Mouse (Mus musculus) liver, embryonic 16.5 days (tissue): Measurements from ENCODE around the gene Col19a1. TPM values are rescaled to one million over a fixed set of nuclear protein-coding genes. Genes with fewer than 3 reads are reported as not detected.

ENCODE experiments used
- ATAC-seq: fragments of 200-750 bp; cut with Nextera tagmentation; 2 replicates; pipeline ENCODE4 v1.8.0; 2017; ENCODE audit warnings: low read depth, mild to moderate bottlenecking, moderate number of reproducible peaks, moderate library complexity
- H3K27ac ChIP-seq: fragments of 300-500 bp; sonication (generic); 2 replicates; pipeline ENCODE4 v1.5.1; 2014; ENCODE audit warnings: mild to moderate bottlenecking, low read length
- H3K27me3 ChIP-seq: fragments of 300-500 bp; sonication (generic); 2 replicates; pipeline ENCODE4 v1.6.1; 2014; ENCODE audit warnings: low read depth, low read length, mixed read lengths; ENCODE audit not compliant: control insufficient read depth, insufficient read depth
- H3K36me3 ChIP-seq: fragments of 300-500 bp; sonication (generic); 2 replicates; pipeline ENCODE4 v1.6.1; 2014; ENCODE audit warnings: mild to moderate bottlenecking; ENCODE audit not compliant: control insufficient read depth, insufficient read depth
- H3K4me1 ChIP-seq: fragments of 300-500 bp; sonication (generic); 2 replicates; pipeline ENCODE4 v1.6.1; 2014; ENCODE audit warnings: low read depth, low read length, mixed read lengths; ENCODE audit not compliant: control insufficient read depth
- H3K4me2 ChIP-seq: fragments of 300-500 bp; sonication (generic); 2 replicates; pipeline ENCODE4 v1.6.1; 2014; ENCODE audit warnings: low read depth, low read length, mixed read lengths
- H3K4me3 ChIP-seq: fragments of 300-500 bp; sonication (generic); 2 replicates; pipeline ENCODE4 v1.5.1; 2014; ENCODE audit warnings: low read depth, mild to moderate bottlenecking, low read length
- H3K9ac ChIP-seq: fragments of 300-500 bp; sonication (generic); 2 replicates; pipeline ENCODE4 v1.6.1; 2014; ENCODE audit warnings: low read depth, low read length
- H3K9me3 ChIP-seq: fragments of 300-500 bp; sonication (generic); replicated peaks from 2 replicates; pipeline ENCODE4 v1.6.1; 2016; ENCODE audit warnings: low read length; ENCODE audit not compliant: control insufficient read depth
- WGBS: fragments of 180-500 bp; shearing (Covaris S2); extraction: QIAGEN DNeasy Blood & Tissue Kit; methylation state at CpG from one replicate; pipeline ENCODE4 v1.1.7; 2014; ENCODE audit not compliant: insufficient replicate concordance; 5-methylcytosine and 5-hydroxymethylcytosine counted together
- polyA plus RNA-seq: library from polyadenylated mRNA; unstranded; fragments of >200 nt; fragmentation: Nextera tagmentation; extraction: Ambion mirVana; gene quantifications from 2 replicates; pipeline ENCODE4 v1.2.1, GENCODE M21; 2015

The Col19a1 gene
- polyA plus RNA-seq, 1 experiment from 2014 or later, result 0.09 TPM

DNA sequence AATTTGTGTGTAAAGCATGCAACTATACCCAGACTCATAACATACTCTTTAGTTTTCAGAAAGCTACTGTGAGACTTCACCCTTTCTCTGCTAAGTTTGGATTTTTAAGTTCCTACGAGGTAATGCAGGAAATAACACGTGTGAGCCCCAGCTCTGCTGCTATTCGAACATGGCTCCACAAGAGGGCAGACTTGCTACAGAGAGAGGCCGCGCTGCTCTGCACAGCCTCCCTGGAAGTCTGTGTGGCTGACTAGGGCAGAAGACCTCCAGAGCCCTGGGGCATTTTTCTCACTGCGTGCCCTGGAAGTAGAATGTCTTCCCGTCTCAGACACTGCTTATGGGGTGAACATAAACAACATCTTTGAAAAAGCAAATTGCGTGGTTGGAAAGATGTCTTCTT is 284.6 kb downstream of the Col19a1 start:
- no peak overlapping the region for H3K4me2 ChIP-seq
- no peaks in the 10 kb centered on the region for H3K36me3 ChIP-seq
- no peak overlapping the region for H3K9ac ChIP-seq
- H3K9me3 ChIP-seq, result no peaks in the 10 kb centered on the region
- no peak overlapping the region for H3K27ac ChIP-seq
- no peaks in the 10 kb centered on the region for H3K27me3 ChIP-seq
- 13% methylated on average over 8 of the region's 8 CpGs for WGBS
- no peak overlapping the region for H3K4me3 ChIP-seq
- ATAC-seq, result no peak
- H3K4me1 ChIP-seq, result no peaks in the 10 kb centered on the region

DNA sequence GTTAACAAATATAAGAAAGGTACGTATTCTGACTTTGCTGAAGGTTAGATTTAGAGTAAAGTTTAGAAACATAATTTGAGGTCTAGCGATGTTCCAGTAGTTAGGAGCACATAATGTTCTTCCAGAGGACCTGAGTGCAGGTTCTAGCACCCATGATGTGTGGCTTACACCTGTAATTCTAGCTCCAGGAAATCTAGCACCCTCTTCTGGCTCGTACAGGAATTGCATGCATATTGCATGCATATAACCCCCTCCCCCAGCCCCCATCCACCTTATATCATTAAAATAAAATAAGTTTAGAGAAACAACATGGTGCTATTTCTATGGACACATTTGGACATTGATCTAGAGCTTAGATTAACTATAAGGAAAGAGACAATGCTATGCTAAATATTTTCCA is 286.6 kb downstream of the Col19a1 start:
- 65% methylated on average over 3 of the region's 3 CpGs for WGBS
- H3K4me3 ChIP-seq, result no peak overlapping the region
- H3K27ac ChIP-seq, result no peak overlapping the region
- H3K4me2 ChIP-seq, result no peak overlapping the region
- H3K9me3 ChIP-seq, result no peaks in the 10 kb centered on the region
- no peak for ATAC-seq
- H3K4me1 ChIP-seq, result no peaks in the 10 kb centered on the region
- H3K9ac ChIP-seq, result no peak overlapping the region
- no peaks in the 10 kb centered on the region for H3K27me3 ChIP-seq
- H3K36me3 ChIP-seq, result no peaks in the 10 kb centered on the region

DNA sequence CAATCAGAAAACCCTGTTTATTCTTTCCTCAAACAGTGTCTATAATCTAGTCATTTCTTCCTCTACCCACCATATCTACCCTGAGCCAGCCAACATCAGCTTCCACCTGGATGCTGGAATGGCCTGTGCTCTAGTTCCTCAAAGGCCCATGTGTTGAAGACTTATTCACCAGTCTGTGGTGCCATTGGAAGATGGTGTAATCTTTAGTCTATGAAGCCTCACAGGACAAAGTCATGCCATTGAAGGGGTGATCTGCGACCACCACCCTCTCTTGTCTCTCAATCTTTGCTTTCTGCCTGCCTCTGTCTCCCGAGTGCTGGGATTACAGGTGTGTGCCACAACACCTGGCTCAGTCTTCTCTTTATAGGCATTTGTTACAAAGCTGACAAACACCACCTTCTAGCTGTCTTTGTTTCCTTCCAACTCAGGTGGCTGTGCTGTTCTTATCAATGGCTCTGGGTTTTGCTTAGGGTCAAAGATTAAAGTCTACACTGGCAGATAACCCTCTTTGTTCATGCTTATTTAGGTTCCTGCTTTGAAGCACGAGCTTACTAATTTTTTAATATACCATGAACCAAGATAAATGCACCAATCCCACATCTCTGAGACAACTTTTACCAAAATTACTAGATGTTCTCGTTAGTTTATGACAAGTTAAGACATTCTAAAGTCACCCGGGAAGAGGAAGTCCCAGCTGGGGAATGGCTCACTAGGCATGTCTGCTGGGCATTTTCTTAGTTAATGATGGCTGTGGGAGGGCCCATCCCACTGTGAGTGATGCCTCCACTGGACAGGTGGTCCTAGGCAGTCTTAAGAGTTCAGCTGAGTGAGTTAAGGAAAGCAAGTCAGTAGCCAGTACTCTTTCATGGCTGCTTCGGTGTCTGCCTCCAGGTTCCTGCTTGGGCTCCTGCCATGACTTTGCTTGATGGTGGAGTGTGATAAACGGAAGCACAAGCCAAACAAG is 292.0 kb downstream of the Col19a1 start:
- no peaks in the 10 kb centered on the region for H3K36me3 ChIP-seq
- no peaks in the 10 kb centered on the region for H3K4me1 ChIP-seq
- no peaks in the 10 kb centered on the region for H3K9me3 ChIP-seq
- H3K9ac ChIP-seq, result no peak overlapping the region
- no peaks in the 10 kb centered on the region for H3K27me3 ChIP-seq
- no peak for ATAC-seq
- no peak overlapping the region for H3K4me2 ChIP-seq
- no peak overlapping the region for H3K27ac ChIP-seq
- 56% methylated on average over 7 of the region's 7 CpGs for WGBS
- H3K4me3 ChIP-seq, result no peak overlapping the region

DNA sequence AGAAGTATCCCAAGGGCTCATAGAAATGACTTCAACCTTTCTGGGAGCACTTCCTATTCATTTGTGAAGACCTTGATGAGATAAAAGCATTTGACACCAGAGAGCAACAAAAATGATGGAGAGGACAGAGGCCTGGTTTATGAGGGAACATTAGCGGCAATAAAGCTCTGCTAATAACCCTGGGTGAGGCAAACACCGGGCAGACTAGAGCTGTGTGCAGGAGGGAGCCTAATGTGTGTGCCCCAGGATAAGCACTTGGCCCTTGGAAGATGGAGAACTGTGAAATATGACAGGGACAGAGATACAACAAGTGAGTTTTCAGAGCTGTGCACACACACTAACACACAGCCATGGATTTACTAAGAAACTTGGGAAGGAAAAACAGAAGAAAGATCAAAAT is 294.8 kb downstream of the Col19a1 start:
- H3K4me1 ChIP-seq, result no peaks in the 10 kb centered on the region
- H3K27me3 ChIP-seq, result no peaks in the 10 kb centered on the region
- no peak overlapping the region for H3K4me3 ChIP-seq
- no peaks in the 10 kb centered on the region for H3K36me3 ChIP-seq
- no peak for ATAC-seq
- H3K27ac ChIP-seq, result no peak overlapping the region
- H3K9ac ChIP-seq, result no peak overlapping the region
- H3K4me2 ChIP-seq, result no peak overlapping the region
- no peaks in the 10 kb centered on the region for H3K9me3 ChIP-seq
- 50% methylated on average over 2 of the region's 2 CpGs for WGBS

DNA sequence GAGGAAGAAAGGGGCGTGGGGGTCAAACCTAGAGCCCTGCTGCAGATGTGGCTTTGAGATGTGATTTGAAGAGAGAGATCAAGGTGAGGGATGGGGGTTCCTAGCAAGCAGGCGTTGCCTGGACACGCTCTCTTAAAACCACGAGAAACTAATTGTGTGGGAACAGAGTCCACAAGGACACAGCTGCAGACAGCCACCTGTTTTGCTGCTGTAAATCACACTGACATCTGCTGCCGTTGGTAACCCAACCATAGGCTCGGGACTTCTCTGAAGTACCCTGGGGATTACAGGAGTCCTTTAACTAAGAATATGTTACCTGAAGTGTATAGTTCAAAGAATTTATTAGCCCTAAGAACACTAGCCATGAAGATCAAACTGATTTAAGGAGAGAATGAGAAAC is 300.9 kb downstream of the Col19a1 start:
- 23% methylated on average over 6 of the region's 6 CpGs for WGBS
- no peaks in the 10 kb centered on the region for H3K4me1 ChIP-seq
- H3K4me3 ChIP-seq, result no peak overlapping the region
- ATAC-seq, result no peak
- no peaks in the 10 kb centered on the region for H3K27me3 ChIP-seq
- H3K9ac ChIP-seq, result no peak overlapping the region
- no peak overlapping the region for H3K4me2 ChIP-seq
- H3K36me3 ChIP-seq, result no peaks in the 10 kb centered on the region
- no peaks in the 10 kb centered on the region for H3K9me3 ChIP-seq
- H3K27ac ChIP-seq, result no peak overlapping the region

DNA sequence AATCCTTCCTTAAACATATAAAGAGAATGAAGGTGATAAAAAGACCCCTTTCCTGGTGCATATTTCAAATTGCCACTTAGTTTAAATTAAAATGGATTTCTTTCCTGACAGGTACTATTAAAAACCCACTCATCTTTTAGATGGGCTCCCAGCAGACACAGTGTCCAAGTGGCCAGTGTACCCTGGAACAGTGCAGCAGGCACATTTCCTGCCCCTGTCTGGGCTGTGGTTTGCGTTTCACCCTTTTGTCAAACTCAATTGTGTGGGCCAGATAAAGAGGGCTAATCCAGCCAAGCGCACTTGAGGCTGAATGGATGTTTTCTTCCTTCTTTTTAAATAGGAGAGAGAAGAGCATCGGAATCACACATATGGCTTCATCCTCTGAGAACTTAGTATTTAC is 320.2 kb downstream of the Col19a1 start:
- Histone ChIP-seq H3K4me1 (no peaks in the 10 kb centered on the region), H3K4me3 (no peak overlapping the region), H3K36me3 (no peaks in the 10 kb centered on the region), H3K9me3 (no peaks in the 10 kb centered on the region), H3K27me3 (no peaks in the 10 kb centered on the region), H3K27ac (no peak overlapping the region), H3K4me2 (no peak overlapping the region), H3K9ac (no peak overlapping the region)
- no peak for ATAC-seq
- WGBS, result 34% methylated on average over 3 of the region's 3 CpGs

DNA sequence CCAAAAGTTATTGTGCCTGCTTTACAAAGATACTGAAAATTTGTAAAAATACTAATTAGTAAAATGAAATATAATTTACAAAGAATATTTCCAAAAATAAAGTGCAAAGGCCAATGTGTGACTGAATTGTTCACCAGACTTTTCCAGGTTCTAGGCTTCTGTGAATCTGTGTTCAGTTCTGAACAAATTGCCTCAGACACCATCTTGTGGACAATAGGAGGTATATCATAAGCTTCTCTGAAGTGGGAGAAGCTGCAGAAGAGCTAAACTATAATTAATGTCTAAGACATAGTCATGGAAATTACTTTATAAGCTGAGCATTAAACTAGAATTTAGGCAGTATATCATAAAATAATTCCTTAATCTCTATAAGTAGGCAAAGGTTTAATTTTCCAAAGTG is 326.1 kb downstream of the Col19a1 start:
- no peaks in the 10 kb centered on the region for H3K36me3 ChIP-seq
- no peaks in the 10 kb centered on the region for H3K4me1 ChIP-seq
- H3K27me3 ChIP-seq, result no peaks in the 10 kb centered on the region
- no peak overlapping the region for H3K4me2 ChIP-seq
- no peak overlapping the region for H3K27ac ChIP-seq
- ATAC-seq, result no peak
- no peak overlapping the region for H3K9ac ChIP-seq
- no peak overlapping the region for H3K4me3 ChIP-seq
- no peaks in the 10 kb centered on the region for H3K9me3 ChIP-seq

DNA sequence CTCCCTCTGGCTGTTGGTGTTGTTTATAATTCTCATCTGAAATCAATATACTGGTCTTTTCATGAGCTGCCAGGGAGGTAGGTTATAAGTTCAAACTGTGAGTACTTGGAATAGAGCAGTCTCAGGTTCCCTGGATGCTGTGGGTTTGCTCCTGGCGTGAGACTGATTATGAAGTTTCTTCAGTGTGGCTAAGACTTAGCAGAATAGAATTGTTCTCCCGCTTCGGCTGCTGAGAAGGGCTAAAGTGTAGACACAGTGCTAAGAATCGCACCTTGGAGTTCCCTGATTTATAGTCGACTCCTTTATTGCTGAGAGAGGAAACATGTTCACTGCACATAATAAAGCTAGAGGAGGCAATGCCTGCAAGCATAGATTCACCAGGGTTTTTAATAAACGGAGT is 327.9 kb downstream of the Col19a1 start:
- Histone ChIP-seq H3K9ac (no peak overlapping the region), H3K27me3 (no peaks in the 10 kb centered on the region), H3K4me3 (no peak overlapping the region), H3K9me3 (no peaks in the 10 kb centered on the region), H3K27ac (no peak overlapping the region), H3K4me2 (no peak overlapping the region), H3K4me1 (no peaks in the 10 kb centered on the region), H3K36me3 (no peaks in the 10 kb centered on the region)
- no peak for ATAC-seq
- WGBS, result 46% methylated on average over 6 of the region's 6 CpGs

DNA sequence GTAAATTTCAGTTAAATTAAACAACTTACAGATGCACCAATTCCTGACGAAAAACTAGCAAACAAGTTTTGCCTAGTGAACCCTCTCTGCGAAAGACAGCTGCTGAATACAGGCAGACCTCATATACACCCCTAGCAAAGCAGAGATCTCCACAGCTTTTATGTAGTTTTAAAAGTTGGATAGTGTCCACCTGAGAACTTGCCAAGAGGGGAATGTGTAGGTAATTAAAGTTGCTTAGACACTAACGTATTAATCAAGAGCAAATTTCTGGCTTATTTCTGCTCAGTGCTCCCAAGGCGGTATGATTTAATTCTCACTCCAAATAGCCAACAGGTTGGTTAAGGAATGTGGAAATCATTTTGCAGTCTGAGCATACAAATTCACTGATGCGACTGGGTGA is 329.3 kb downstream of the Col19a1 start:
- H3K9ac ChIP-seq, result no peak overlapping the region
- H3K9me3 ChIP-seq, result no peaks in the 10 kb centered on the region
- H3K27me3 ChIP-seq, result no peaks in the 10 kb centered on the region
- no peak overlapping the region for H3K4me2 ChIP-seq
- H3K36me3 ChIP-seq, result no peaks in the 10 kb centered on the region
- no peak overlapping the region for H3K4me3 ChIP-seq
- ATAC-seq, result no peak
- 61% methylated on average over 5 of the region's 5 CpGs for WGBS
- H3K27ac ChIP-seq, result no peak overlapping the region
- no peaks in the 10 kb centered on the region for H3K4me1 ChIP-seq
